Mouse (Mus musculus) E14TG2a.4 (cell line): ENCODE results near the gene Zfand2b.

Source experiments
- CTCF ChIP-seq: conservative IDR thresholded peaks from 2 replicates; pipeline ENCODE4 v1.5.1; 2014; ENCODE audit warnings: low read length
- NANOG ChIP-seq: IDR thresholded peaks from 2 replicates; pipeline ENCODE4 v1.6.1; 2014; ENCODE audit warnings: borderline replicate concordance, low read length, mixed read lengths
- POU5F1 ChIP-seq: IDR thresholded peaks from 2 replicates; pipeline ENCODE4 v1.6.1; 2014; ENCODE audit warnings: low read length, borderline replicate concordance

GRCm38 (mm10) chr1:75208967-75209678, 40.7 kb downstream of the Zfand2b start:
- TF ChIP-seq CTCF (no peak), NANOG (no peak), POU5F1 (no peak)
